Mouse (Mus musculus) megakaryocyte, embryonic 14.5 days (primary cell): Measurements from ENCODE around the gene Mucl3. TPM values are rescaled to one million over a fixed set of nuclear protein-coding genes. Genes with fewer than 3 reads are reported as not detected.

Experiments
- H3K27me3 ChIP-seq: replicated peaks from 2 replicates; pipeline ENCODE3; 2012; ENCODE audit warnings: inconsistent platforms
- H3K36me3 ChIP-seq: replicated peaks from 2 replicates; pipeline ENCODE3; 2012; ENCODE audit warnings: low read length, inconsistent platforms, mixed read lengths
- H3K4me1 ChIP-seq: 2 replicates; pipeline ENCODE4 v1.6.1; 2012; ENCODE audit warnings: inconsistent platforms
- H3K4me3 ChIP-seq: replicated peaks from 2 replicates; pipeline ENCODE3; 2012; ENCODE audit warnings: moderate library complexity, mild to moderate bottlenecking, inconsistent platforms
- H3K9me3 ChIP-seq: 2 replicates; pipeline ENCODE4 v1.6.1; 2012; ENCODE audit warnings: inconsistent platforms
- FLI1 ChIP-seq: IDR thresholded peaks from 2 replicates; pipeline ENCODE4 v1.6.1; 2012; ENCODE audit warnings: low read length, inconsistent platforms, mixed read lengths
- GATA1 ChIP-seq: IDR thresholded peaks from 3 replicates; pipeline ENCODE4 v1.6.1; 2012; ENCODE audit warnings: mixed read lengths, low read length, inconsistent platforms, borderline replicate concordance
- polyA plus RNA-seq: library from polyadenylated mRNA; stranded (reverse); fragments of >175 nt; gene quantifications from 2 replicates; pipeline ENCODE4 v1.2.3, GENCODE M21; 2012; ENCODE audit warnings: low replicate concordance; ENCODE audit not compliant: insufficient read depth

Gene Mucl3
- polyA plus RNA-seq = not detected in 2 replicates

GRCm38 (mm10) chr17:35643609-35644236, at the start of gene Mucl3:
Gene Mucl3, minus strand, starts transcription at chr17:35643695.
- TF ChIP-seq GATA1 (no peak), FLI1 (no peak)
- H3K9me3 ChIP-seq = 0 out of 2 replicates have a peak, but pooled peaks cover 2% of the 10 kb centered on the region
- H3K27me3 ChIP-seq = peaks cover 76% of the 10 kb centered on the region

GRCm38 (mm10) chr17:35692368-35692767, 48.9 kb upstream of the Mucl3 start:
- Histone ChIP-seq H3K27me3 (peaks cover 67% of the 10 kb centered on the region), H3K36me3 (no peaks in the 10 kb centered on the region), H3K4me1 (no peaks in the 10 kb centered on the region; the same call in 1 of the 2 replicates), H3K4me3 (no peak overlapping the region), H3K9me3 (peaks cover 11% of the 10 kb centered on the region)
- no peak for TF ChIP-seq FLI1
- no peak for TF ChIP-seq GATA1

More at GRCm38 (mm10) chr17:35643609-35644236, at the start of gene Mucl3:
- Histone ChIP-seq H3K36me3 (no peaks in the 10 kb centered on the region), H3K4me1 (no peaks in the 10 kb centered on the region), H3K4me3 (no peak within 1 kb of the TSS)

- no peaks in the 10 kb centered on the region for H3K36me3 ChIP-seq
- H3K9me3 ChIP-seq = peaks cover 11% of the 10 kb centered on the region
- TF ChIP-seq GATA1 = no peak
- no peak for TF ChIP-seq FLI1
- H3K27me3 ChIP-seq = peaks cover 67% of the 10 kb centered on the region
- H3K4me3 ChIP-seq = no peak overlapping the region
- H3K4me1 ChIP-seq = no peaks in the 10 kb centered on the region; the same call in 1 of the 2 replicates
Observed at GRCm38 (mm10) chr17:35691811-35692210, 48.3 kb upstream of the Mucl3 start.

GRCm38 (mm10) chr17:35689936-35690645, 46.6 kb upstream of the Mucl3 start:
- H3K4me1 ChIP-seq = no peaks in the 10 kb centered on the region; the same call in 1 of the 2 replicates
- H3K4me3 ChIP-seq = no peak overlapping the region
- TF ChIP-seq GATA1 = no peak
- no peak for TF ChIP-seq FLI1
- peaks cover 75% of the 10 kb centered on the region for H3K27me3 ChIP-seq
- H3K36me3 ChIP-seq = no peaks in the 10 kb centered on the region
- peaks cover 2% of the 10 kb centered on the region; the same call in 1 of the 2 replicates for H3K9me3 ChIP-seq

GRCm38 (mm10) chr17:35688347-35689175, 45.1 kb upstream of the Mucl3 start:
- Histone ChIP-seq H3K4me1 (no peaks in the 10 kb centered on the region; the same call in 1 of the 2 replicates), H3K9me3 (no peaks in the 10 kb centered on the region), H3K36me3 (no peaks in the 10 kb centered on the region), H3K4me3 (peak overlapping the region; percentile 38), H3K27me3 (peaks cover 83% of the 10 kb centered on the region)
- TF ChIP-seq GATA1 (no peak), FLI1 (no peak)

- peaks cover 74% of the 10 kb centered on the region for H3K27me3 ChIP-seq
- no peaks in the 10 kb centered on the region for H3K9me3 ChIP-seq
- H3K4me3 ChIP-seq = no peak overlapping the region
- TF ChIP-seq GATA1 = no peak
- TF ChIP-seq FLI1 = no peak
- H3K36me3 ChIP-seq = no peaks in the 10 kb centered on the region
- H3K4me1 ChIP-seq = no peaks in the 10 kb centered on the region
Observed at GRCm38 (mm10) chr17:35685061-35685460, 41.6 kb upstream of the Mucl3 start.

GRCm38 (mm10) chr17:35681986-35682385, 38.5 kb upstream of the Mucl3 start:
- no peak for TF ChIP-seq FLI1
- TF ChIP-seq GATA1 = no peak

GRCm38 (mm10) chr17:35680591-35680990, 37.1 kb upstream of the Mucl3 start:
- TF ChIP-seq GATA1 (no peak), FLI1 (no peak)
- H3K27me3 ChIP-seq = peaks cover 52% of the 10 kb centered on the region
- H3K4me1 ChIP-seq = no peaks in the 10 kb centered on the region
- no peaks in the 10 kb centered on the region for H3K9me3 ChIP-seq
- no peaks in the 10 kb centered on the region for H3K36me3 ChIP-seq
- H3K4me3 ChIP-seq = no peak overlapping the region

More at GRCm38 (mm10) chr17:35681986-35682385, 38.5 kb upstream of the Mucl3 start:
- H3K36me3 ChIP-seq = no peaks in the 10 kb centered on the region
- H3K9me3 ChIP-seq = no peaks in the 10 kb centered on the region
- no peaks in the 10 kb centered on the region for H3K4me1 ChIP-seq
- H3K4me3 ChIP-seq = no peak overlapping the region
- H3K27me3 ChIP-seq = peaks cover 66% of the 10 kb centered on the region

GRCm38 (mm10) chr17:35673416-35674035, 30.0 kb upstream of the Mucl3 start, which contains the start of gene Gtf2h4:
Gene Gtf2h4, minus strand, starts transcription at chr17:35673739.
- H3K4me3 ChIP-seq = peak within 1 kb of the TSS; percentile 95
- H3K36me3 ChIP-seq = peaks cover 26% of the 10 kb centered on the region
- peaks cover 11% of the 10 kb centered on the region for H3K4me1 ChIP-seq
- no peaks in the 10 kb centered on the region for H3K9me3 ChIP-seq
- H3K27me3 ChIP-seq = peaks cover 5% of the 10 kb centered on the region
- TF ChIP-seq GATA1 (no peak), FLI1 (no peak)

- H3K4me3 ChIP-seq = peak overlapping the region; percentile 95
- peaks cover 2% of the 10 kb centered on the region for H3K27me3 ChIP-seq
- TF ChIP-seq GATA1 = no peak
- TF ChIP-seq FLI1 = no peak
- H3K36me3 ChIP-seq = peaks cover 26% of the 10 kb centered on the region
- no peaks in the 10 kb centered on the region for H3K9me3 ChIP-seq
- peaks cover 20% of the 10 kb centered on the region for H3K4me1 ChIP-seq
Observed at GRCm38 (mm10) chr17:35672527-35672926, 29.0 kb upstream of the Mucl3 start.
